Mouse (Mus musculus) stomach, postnatal 0 days (tissue): Measurements from ENCODE around the gene Tnrc6a. TPM values are rescaled to one million over a fixed set of nuclear protein-coding genes. Genes with fewer than 3 reads are reported as not detected.

Experiments used
- ATAC-seq: fragments of 200-750 bp; cut with Nextera tagmentation; 2 replicates; pipeline ENCODE4 v1.8.0; 2017; ENCODE audit not compliant: low FRiP score, low TSS enrichment
- DNase-seq: peaks from one replicate; pipeline ENCODE4 v3.0.0-alpha.2; 2016; ENCODE audit warnings: low spot score
- H3K27ac ChIP-seq: fragments of 300-500 bp; sonication (generic); replicated peaks from 2 replicates; pipeline ENCODE4 v1.5.1; 2014; ENCODE audit warnings: mild to moderate bottlenecking, control low read depth
- H3K27me3 ChIP-seq: fragments of 300-500 bp; sonication (generic); 2 replicates; pipeline ENCODE4 v1.6.1; 2014; ENCODE audit warnings: low read length; ENCODE audit not compliant: control insufficient read depth, insufficient read depth
- H3K36me3 ChIP-seq: fragments of 300-500 bp; sonication (generic); 2 replicates; pipeline ENCODE4 v1.6.1; 2014; ENCODE audit warnings: low read length, mixed read lengths; ENCODE audit not compliant: control insufficient read depth, insufficient read depth
- H3K4me1 ChIP-seq: fragments of 300-500 bp; sonication (generic); replicated peaks from 2 replicates; pipeline ENCODE4 v1.6.1; 2014; ENCODE audit warnings: antibody characterized with exemption; ENCODE audit not compliant: control insufficient read depth, insufficient read depth
- H3K4me2 ChIP-seq: fragments of 300-500 bp; sonication (generic); replicated peaks from 2 replicates; pipeline ENCODE4 v1.6.1; 2014; ENCODE audit warnings: low read depth, mild to moderate bottlenecking, control low read depth, moderate library complexity
- H3K4me3 ChIP-seq: fragments of 300-500 bp; sonication (generic); 2 replicates; pipeline ENCODE4 v1.5.1; 2014; ENCODE audit warnings: low read depth, low read length, control low read depth
- H3K9ac ChIP-seq: fragments of 300-500 bp; sonication (generic); 2 replicates; pipeline ENCODE4 v1.6.1; 2014; ENCODE audit warnings: mild to moderate bottlenecking, low read length, control low read depth, mixed read lengths
- H3K9me3 ChIP-seq: fragments of 300-500 bp; sonication (generic); 2 replicates; pipeline ENCODE4 v1.6.1; 2016; ENCODE audit warnings: low read length; ENCODE audit not compliant: control insufficient read depth
- CTCF ChIP-seq: IDR thresholded peaks from 2 replicates; pipeline ENCODE4 v1.5.1; 2016; ENCODE audit warnings: antibody characterized with exemption, low read depth, mild to moderate bottlenecking, moderate library complexity
- EP300 ChIP-seq: optimal IDR thresholded peaks from 2 replicates; pipeline ENCODE3; 2016; ENCODE audit warnings: antibody characterized with exemption
- WGBS: fragments of 180-500 bp; shearing (Covaris S2); extraction: QIAGEN DNeasy Blood & Tissue Kit; methylation state at CpG from one replicate; pipeline ENCODE4 v1.1.7; 2014; 5-methylcytosine and 5-hydroxymethylcytosine counted together
- polyA plus RNA-seq: library from polyadenylated mRNA; unstranded; fragments of >200 nt; fragmentation: Nextera tagmentation; extraction: Ambion mirVana; gene quantifications from 2 replicates; pipeline ENCODE4 v1.2.1, GENCODE M21; 2015

The Tnrc6a gene
- polyA plus RNA-seq, 1 experiment from 2014 or later = 44.2 TPM

- no peak for DNase-seq
- no peaks in the 10 kb centered on the region for H3K36me3 ChIP-seq
- no peak for TF ChIP-seq EP300
- no peak for TF ChIP-seq CTCF
- no peak overlapping the region for H3K4me3 ChIP-seq
- no peaks in the 10 kb centered on the region for H3K4me1 ChIP-seq
- no peak; the same call in 1 of the 2 replicates for ATAC-seq
- WGBS = 73% methylated on average over 4 of the region's 4 CpGs
- no peaks in the 10 kb centered on the region for H3K27me3 ChIP-seq
- no peak overlapping the region for H3K27ac ChIP-seq
- H3K9ac ChIP-seq = no peak overlapping the region
- no peak overlapping the region for H3K4me2 ChIP-seq
- H3K9me3 ChIP-seq = no peaks in the 10 kb centered on the region
Observed at GRCm38 (mm10) chr7:123117209-123117608, 6.5 kb upstream of the Tnrc6a start.

GRCm38 (mm10) chr7:123120516-123120915 lies 3.2 kb upstream of the Tnrc6a start:
- Histone ChIP-seq H3K4me3 (no peak overlapping the region), H3K4me2 (no peak overlapping the region), H3K9me3 (no peaks in the 10 kb centered on the region), H3K36me3 (no peaks in the 10 kb centered on the region), H3K27me3 (no peaks in the 10 kb centered on the region), H3K27ac (no peak overlapping the region), H3K9ac (no peak overlapping the region), H3K4me1 (no peaks in the 10 kb centered on the region)
- 81% methylated on average over 7 of the region's 7 CpGs for WGBS
- ATAC-seq (no peak), DNase-seq (no peak)
- TF ChIP-seq CTCF (no peak), EP300 (no peak)

- peak overlapping the region; percentile 98 for H3K27ac ChIP-seq
Observed at GRCm38 (mm10) chr7:123124299-123124716, 623 bp downstream of the Tnrc6a start.

DNA sequence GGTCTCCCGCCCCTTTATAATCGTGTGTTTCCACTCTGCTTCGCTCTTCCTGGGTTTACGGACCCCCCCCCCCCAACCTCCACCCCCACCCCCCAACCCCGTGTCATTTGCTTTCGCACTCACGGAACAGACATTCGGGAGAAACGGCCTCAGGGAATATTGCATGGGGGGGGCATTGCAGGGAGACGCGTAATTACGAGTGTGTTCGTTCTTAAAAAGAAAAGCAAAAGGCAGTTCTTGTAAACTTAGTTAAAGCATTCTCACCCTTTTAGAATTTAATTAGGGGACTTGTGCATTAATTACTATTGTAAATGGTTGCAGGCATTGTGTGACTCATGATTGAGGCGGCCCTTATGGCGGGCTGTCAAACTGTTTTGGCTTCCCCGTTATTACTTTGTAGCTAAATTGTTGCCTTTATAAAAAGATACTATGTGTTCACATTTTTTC lies 1.1 kb downstream of the Tnrc6a start:
- H3K27ac ChIP-seq = peak overlapping the region; percentile 98
- no peak for ATAC-seq
- under 1% methylated on average over 16 of the region's 16 CpGs for WGBS
- peak overlapping the region; percentile 67 for H3K4me2 ChIP-seq
- peak overlapping the region; percentile 98 for H3K9ac ChIP-seq
- peak overlapping the region; percentile 99 for H3K4me3 ChIP-seq
- no peaks in the 10 kb centered on the region for H3K9me3 ChIP-seq
- no peaks in the 10 kb centered on the region for H3K36me3 ChIP-seq
- H3K27me3 ChIP-seq = no peaks in the 10 kb centered on the region
- peak; percentile 26 for DNase-seq
- H3K4me1 ChIP-seq = no peaks in the 10 kb centered on the region
- TF ChIP-seq EP300 (no peak), CTCF (no peak)

More at GRCm38 (mm10) chr7:123124299-123124716, 623 bp downstream of the Tnrc6a start:
- no peaks in the 10 kb centered on the region for H3K27me3 ChIP-seq
- DNase-seq (no peak), ATAC-seq (peak; percentile 56; the same call in 1 of the 2 replicates)
- peak overlapping the region; percentile 98 for H3K9ac ChIP-seq
- H3K36me3 ChIP-seq = no peaks in the 10 kb centered on the region
- no peaks in the 10 kb centered on the region for H3K9me3 ChIP-seq
- 1% methylated on average over 25 of the region's 45 CpGs for WGBS
- peak overlapping the region; percentile 67 for H3K4me2 ChIP-seq
- TF ChIP-seq EP300 (no peak), CTCF (no peak)
- H3K4me1 ChIP-seq = no peaks in the 10 kb centered on the region
- H3K4me3 ChIP-seq = peak overlapping the region; percentile 99

- ATAC-seq (no peak), DNase-seq (no peak)
Observed at GRCm38 (mm10) chr7:123126056-123126455, 2.4 kb downstream of the Tnrc6a start.

GRCm38 (mm10) chr7:123127301-123127700 lies 3.6 kb downstream of the Tnrc6a start:
- WGBS = 63% methylated on average over 1 of the region's 1 CpGs
- Histone ChIP-seq H3K27ac (no peak overlapping the region), H3K36me3 (peaks cover 3% of the 10 kb centered on the region; the same call in 1 of the 2 replicates), H3K9me3 (no peaks in the 10 kb centered on the region), H3K4me3 (no peak overlapping the region), H3K9ac (no peak overlapping the region), H3K27me3 (no peaks in the 10 kb centered on the region), H3K4me1 (no peaks in the 10 kb centered on the region), H3K4me2 (no peak overlapping the region)
- DNase-seq = no peak
- TF ChIP-seq EP300 = no peak
- peak; percentile 59 for TF ChIP-seq CTCF
- no peak for ATAC-seq

More at GRCm38 (mm10) chr7:123126056-123126455, 2.4 kb downstream of the Tnrc6a start:
- no peak overlapping the region for H3K4me2 ChIP-seq
- H3K4me1 ChIP-seq = no peaks in the 10 kb centered on the region
- H3K27me3 ChIP-seq = no peaks in the 10 kb centered on the region
- no peaks in the 10 kb centered on the region for H3K36me3 ChIP-seq
- H3K27ac ChIP-seq = no peak overlapping the region
- TF ChIP-seq CTCF (no peak), EP300 (no peak)
- no peak overlapping the region for H3K4me3 ChIP-seq
- H3K9ac ChIP-seq = no peak overlapping the region
- WGBS = 33% methylated on average over 4 of the region's 4 CpGs
- no peaks in the 10 kb centered on the region for H3K9me3 ChIP-seq
